Mouse (Mus musculus) right cerebral cortex, postnatal 14 days (tissue): Measurements from ENCODE around the gene Adamts14.

Experiments used
- DNase-seq: peaks from one replicate; pipeline ENCODE4 v3.0.0; 2022

Gene Adamts14

DNA sequence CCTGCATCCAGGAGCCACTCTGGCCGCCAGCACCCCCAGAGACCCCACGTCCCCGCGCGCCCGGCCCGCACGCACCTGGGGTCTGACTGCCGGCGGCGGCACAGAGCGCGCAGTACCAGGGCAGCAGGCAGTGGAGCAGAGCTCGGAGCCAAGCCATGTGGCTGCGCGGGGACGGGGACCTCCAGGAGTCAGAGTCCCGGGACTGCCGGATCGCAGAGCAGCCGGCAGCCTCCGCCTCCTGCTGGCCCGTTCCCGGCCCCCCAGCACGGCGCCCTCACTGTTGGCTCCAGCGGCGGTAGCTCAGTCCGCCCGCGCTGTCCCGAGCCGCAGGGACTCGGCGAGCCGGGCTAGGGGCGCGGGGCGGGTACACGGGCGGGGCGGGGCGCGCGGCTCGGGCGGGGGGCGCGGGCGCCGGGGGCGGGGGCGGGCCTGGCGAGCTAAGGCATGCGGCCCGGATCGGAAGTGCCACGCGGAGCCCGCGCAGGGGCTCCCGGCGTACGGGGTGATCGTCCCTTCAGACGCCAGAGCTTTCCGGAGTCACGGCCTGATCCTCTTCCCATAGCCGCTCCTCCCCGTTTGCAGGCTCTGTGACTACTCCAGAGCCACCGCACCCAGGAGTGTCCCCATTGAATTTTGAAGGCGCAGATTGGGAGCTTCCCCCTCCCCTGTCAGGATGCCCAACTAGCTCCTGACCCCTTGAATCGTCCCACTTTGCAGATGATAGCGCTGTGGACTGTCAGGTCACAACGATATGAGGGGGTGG is at the start of gene Adamts14:
TSS of gene Adamts14 (minus strand) at position 358 of the 763 bp plus-strand sequence.
- no peak for DNase-seq

DNA sequence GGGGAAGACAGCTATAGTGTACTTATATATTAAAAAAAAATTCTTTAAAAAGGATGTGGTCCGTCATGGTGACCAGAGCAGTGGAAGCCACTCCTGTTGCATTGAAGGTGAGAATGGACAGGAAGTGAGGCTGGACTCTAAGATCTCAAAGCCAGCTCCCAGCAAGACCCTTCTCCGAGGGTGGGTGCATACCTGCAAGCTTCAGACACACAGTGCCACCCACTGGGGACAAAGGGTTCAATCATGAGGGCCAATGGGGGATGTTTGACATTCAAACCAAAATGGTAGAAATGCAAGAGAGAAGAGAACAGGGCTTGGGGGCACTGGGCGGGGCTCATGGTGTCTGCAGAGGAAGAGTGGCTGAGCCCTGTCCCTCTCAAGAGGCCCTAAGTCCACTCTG is 45.3 kb upstream of the Adamts14 start:
- no peak for DNase-seq

GRCm38 (mm10) chr10:61315324-61315880 is 42.2 kb upstream of the Adamts14 start:
- no peak for DNase-seq

DNA sequence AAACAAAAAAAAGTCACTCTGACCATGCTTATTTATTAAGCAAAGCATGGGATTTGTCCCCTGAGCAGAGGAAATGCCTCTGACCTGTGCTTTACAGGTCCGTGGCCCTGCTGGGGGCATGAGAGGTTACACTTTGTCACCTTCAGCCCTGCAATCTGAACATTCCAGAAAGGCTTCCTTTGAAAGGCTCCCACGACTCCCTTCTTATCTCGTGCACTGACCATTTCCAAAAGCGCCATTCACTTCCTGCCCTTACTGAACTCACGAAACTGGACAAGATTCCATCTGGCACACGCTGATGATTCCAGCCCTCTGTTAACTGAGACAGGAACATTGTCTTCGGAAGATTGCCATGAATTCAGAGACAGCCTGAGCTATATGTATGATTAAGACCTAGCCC is 40.5 kb upstream of the Adamts14 start:
- no peak for DNase-seq

DNA sequence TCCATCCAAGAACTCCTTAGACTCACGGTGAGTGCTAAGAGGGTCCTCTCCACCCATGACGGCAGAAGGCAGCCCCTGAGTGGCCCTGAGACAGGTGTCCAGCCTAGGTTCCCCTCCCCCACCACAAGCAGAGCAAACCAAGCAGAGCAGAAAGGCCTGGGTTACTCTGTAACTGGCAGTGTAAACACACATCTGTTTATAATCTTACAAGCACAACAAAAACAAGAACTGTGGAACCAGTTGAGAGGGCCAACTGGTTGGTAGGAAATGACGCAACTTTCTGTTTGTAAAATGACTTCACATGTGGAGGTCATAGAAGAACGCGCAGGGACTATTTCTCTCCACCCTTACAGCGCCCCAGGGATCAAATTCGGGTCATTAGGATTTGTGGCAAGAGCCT is 39.5 kb upstream of the Adamts14 start:
- DNase-seq: no peak

DNA sequence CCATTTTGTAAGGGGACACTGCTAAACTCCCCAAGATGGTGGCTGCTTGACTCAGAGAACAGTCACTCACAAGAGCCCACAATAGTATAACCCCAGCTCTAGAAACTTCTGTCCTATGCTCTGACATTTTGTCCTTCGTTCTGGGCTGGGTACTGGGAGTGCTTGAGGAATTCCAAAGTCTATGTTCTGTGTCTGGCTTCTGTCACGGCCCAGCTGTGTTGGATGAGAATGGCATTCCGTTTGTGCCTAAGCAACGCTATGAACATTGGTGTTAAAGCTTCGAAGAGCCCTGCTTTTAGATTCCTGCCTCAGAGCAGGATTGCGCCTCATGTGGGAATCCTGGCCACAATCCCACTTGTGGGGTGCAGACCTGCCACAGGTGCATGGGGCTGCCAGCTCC is 38.9 kb upstream of the Adamts14 start:
- DNase-seq: no peak

GRCm38 (mm10) chr10:61308706-61309320 is 35.6 kb upstream of the Adamts14 start:
- DNase-seq: no peak

DNA sequence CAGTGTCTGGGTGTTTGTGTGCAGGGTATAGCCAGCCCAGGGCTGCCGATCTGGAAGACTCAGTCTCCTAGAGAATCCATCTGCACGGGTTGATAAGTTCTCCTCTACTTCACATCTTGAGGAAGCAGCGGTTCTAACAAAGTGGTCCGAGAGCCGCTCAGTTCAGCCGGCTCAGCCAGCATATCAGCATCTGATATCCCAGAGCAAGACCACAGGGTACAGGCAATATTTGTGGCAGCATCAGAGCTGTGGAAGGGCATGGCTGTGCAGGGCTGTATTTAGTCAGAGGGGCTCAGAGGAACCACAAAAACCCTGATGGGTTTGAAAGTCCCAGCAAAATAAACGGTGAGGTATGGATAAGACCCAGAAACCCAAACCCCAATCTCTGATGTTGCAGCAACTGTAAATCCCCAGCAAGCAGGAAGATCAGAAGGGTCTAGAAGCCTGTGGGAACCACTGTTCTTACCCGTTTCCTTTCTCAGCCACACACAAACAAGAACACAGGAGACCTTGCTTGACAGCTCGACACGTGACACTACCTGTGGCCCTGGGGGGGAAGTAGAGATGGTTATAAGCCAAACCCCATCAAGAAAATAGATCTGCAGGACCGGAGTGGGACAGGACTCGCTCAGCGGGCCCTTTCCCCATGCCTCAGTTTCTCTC is 32.8 kb upstream of the Adamts14 start:
- no peak for DNase-seq

DNA sequence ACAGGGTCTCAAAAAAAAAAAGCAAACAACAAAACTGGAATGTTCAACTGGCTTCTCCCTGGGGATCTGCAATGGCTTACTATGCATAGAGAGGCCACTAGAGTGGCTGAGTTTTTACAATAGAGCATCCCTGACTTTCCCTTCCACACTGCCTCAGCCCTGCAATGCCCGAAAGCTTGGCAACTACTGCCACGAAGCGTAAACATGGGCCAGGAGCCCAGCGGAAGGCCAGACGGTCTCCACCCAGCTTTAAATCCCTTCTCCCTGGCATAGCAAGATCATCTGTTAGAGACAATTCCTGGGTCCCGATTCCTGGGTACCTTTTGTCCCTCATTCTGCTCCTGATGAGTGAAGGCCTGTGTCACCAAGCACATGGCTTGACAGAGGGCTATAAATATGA is 30.8 kb upstream of the Adamts14 start:
- DNase-seq: no peak

DNA sequence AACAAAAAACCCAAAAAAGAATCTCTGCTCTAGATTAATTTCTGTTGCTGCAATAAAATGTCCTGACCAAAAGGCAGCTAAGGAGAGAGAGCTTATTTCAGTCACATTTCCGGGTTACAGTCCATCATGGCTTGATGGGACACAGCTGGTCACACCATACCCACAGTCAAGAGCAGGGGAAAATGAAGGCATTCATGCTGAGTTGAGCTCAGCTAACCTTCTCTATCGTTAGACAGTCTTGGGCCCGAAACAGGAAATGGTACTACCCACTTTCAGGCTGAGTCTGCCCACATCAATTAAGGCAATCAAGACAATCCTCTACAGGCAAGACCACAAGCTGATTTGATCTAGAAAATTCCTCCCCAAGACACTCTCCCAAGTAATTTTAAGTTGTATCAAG is 27.8 kb upstream of the Adamts14 start:
- no peak for DNase-seq

DNA sequence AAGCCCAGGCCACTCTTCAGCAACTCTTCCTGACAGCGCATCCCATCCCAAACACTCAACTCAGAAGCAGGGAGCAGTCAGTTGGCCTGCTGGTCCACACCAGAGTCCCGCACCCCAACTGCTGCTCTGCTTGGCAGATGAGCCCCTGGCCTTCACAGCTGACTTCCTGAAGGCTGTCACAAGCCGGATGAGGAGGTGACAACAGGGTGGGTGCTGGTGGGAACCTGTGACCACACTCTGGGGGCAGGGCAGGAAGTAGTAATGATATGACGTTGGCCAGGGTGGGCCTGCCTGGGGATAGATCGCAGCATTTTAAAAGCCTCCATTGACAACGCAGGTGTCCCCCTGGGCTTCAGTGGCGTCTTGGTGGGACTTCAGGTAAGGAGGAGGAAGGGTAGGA is 24.2 kb upstream of the Adamts14 start, which contains the start of gene Prf1:
TSS of gene Prf1 (plus strand) at position 357 of the 400 bp plus-strand sequence.
- no peak for DNase-seq

GRCm38 (mm10) chr10:61296713-61297445 is 23.6 kb upstream of the Adamts14 start:
- no peak for DNase-seq

GRCm38 (mm10) chr10:61294242-61294641 is 21.0 kb upstream of the Adamts14 start:
- no peak for DNase-seq

GRCm38 (mm10) chr10:61290479-61290878 is 17.2 kb upstream of the Adamts14 start:
- DNase-seq: no peak

DNA sequence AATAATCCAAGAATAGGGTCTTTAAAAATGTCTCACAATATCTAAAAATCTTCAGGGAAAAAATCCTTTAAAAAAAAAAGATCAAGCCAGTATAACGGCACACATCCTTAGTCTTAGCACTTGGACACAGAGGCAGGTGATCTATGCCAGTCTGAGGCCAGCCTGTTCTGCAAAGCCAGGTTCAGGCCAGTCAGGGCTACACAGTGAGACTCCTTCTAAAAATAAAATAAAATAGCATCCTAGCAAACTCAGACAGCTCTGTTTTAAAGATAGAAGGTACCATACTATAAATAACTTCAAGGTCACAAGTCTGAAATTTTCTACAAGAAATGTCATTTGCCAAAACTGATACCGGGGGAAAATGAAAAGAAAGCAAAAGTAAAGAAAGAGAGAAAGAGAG is 16.8 kb upstream of the Adamts14 start:
- DNase-seq: no peak

GRCm38 (mm10) chr10:61286246-61286645 is 13.0 kb upstream of the Adamts14 start:
- no peak for DNase-seq

- DNase-seq: no peak
Measured at GRCm38 (mm10) chr10:61285271-61285670, 12.0 kb upstream of the Adamts14 start.

DNA sequence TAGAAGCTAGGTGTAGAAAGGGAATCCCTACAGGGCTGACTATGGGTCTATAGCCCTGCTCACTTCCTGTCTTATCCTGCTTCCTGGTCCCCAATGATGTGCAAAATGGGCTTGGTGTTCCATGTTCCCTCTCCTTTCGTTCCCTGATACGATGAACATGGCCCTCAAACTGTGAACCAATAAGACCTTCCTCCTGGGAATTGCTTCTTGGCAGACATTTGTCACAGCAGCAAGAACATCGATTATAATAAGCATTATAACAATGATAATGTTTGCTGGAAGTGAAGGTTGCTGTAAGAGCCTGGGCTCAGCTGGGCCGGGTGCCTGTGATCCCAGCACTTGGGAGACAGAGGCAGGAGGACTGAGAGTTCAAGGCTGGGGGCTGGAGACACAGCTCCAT is 11.1 kb upstream of the Adamts14 start:
- no peak for DNase-seq

DNA sequence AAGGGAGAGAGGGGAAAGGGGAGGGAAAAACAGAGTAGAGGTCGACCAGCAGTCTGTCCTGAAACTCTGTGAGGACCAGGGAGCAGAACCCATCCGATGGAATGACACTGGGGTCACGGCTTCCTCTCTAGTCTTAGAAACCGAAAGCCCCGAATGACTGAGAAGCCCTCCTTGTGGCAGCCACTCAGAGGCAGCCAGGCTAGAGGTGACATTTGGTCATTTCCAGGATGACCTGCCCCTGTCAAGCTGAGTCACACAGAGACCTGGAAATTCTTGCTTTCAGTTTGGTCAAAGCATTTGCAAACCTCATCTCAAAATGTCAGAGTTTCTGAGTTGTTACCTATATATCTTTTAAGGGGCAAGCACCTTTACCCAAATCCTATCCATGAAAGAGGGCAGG is 7.9 kb upstream of the Adamts14 start:
- no peak for DNase-seq

DNA sequence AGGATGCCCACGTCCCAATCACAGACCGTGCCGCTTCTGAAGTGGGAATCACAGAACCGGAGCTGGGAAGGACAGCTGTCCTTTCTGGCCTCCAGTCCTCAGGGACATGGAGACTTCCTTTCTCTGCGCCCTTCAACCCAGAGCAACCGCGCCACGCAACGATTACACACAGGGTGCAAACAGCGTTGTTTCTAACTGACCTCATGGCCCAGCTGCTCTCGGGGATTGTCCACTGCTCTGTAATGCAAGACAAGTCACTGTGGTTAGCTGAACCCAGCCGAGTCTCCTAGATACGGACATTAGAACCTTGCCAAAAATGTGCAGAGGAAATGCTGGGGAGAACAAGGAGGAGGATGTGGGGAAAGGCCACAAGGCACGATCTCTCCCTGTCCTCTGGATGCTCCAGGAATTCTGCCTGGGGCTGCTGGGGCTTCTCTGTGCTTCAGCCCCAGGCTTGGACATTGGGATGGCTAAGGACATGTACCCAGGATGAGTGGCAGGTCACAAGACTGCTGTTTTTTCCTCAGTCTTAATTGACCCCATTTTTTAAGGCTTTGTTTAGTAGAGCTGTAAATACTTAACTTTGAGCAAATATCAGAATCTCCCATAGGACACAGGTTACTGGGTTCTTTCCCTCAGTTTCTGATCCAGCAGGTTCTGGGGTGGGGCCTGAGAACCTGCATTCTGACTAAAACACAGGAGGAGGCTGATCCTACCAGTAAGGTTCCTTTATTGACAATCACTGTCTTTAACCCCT is 4.9 kb upstream of the Adamts14 start:
- no peak for DNase-seq

DNA sequence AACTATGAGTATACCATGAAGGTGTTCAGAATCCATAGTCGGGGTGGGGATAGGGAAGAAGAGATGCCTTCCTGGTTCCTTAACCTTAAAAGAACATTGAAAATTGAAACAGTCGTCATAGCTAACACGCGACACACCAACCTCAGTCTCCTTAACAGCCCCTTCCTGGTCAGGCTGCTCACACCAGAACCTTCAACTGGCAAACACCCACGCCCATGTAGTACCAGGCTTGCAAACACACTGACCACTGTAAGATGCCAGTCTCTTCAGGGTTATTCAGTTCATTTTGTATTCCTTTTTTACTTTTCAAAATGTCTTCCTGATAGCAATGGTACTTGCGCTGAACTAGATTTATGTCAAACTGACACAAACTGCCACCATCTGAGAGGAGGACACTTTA is 3.8 kb upstream of the Adamts14 start:
- no peak for DNase-seq

DNA sequence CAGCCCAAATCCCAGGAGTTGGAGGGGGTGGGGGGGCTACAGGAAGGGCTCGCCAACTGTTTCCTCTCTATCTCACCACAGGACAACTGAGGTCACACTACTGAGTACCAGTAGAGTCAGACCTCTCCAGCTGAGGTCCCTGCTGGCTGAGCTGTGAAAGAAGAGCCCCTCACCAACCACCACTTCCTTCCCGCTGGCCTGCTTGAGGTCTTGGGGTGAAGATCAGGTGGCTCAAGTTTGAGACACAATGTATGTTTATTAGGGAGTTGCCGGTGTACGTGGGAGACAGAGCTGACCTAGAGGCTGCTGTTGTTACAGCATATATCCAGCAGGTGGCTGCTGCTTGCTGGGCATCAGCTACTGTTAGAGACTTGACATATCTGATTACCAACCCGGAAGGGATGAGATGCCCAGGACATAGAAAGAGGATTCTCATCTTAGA is 2.5 kb upstream of the Adamts14 start:
- DNase-seq: no peak
